Mouse (Mus musculus): ENCODE data around the gene Rapgef4. TPM values are rescaled to one million over a fixed set of nuclear protein-coding genes. Genes with fewer than 3 reads are reported as not detected.

The Rapgef4 gene
- polyA plus RNA-seq, 1 experiment = 1.3 TPM

DNA sequence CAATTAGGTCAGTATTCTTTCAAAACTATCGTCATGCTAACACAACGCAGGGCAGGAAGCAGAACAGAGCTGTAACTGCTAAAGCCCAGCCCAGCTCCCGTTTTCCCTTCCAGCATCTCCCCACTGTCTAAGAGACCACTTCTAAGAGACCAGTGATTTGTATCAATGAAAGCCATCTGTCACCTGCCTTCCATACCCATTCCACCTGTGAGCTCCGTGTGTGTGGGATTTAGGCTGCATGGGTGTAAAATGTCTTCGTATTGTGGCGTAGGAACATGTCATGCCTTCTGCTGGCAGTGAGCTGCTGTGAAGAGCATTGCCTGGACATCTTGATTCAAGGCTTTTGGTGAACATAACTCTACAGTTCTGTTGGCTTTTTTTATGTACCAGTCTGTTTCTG is 178.2 kb downstream of the Rapgef4 start:
- WGBS = 79% methylated on average over 6 of the region's 6 CpGs
- DNase-seq (ENCODE audit: low read depth, low spot score) = no peak

DNA sequence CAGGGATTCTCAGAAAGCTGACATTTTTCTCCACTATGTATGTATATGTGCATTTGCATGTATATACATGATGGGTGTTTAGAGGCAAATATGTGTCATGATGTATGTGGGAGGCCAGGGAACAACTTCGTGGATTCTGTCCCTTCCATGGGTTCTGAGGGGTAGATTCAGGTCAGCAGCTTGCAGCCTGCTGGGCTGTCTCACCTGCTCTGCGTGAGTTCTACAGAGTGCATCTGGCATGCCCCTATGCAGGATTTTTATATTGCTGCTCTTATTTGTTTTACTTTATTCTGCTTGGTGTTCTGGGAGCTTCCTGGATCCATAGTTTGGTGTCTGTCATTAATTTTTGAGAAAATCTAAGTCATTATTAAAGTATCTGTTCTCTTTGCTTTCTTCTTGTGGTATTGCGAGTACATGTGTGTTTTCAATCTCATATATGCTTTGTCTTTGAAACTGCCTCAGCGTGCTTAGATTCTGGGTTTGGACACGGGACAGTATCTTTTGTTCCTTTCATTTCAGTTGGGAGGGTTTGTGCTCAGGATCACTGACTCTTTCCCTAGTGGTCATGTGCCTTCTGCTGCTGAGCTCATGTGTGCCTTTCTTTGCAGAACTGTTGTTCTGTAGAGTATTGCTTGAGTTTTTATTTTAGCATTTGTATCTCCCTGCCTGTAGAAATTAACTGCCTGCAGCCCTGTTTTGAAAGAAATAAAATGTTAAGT is 184.3 kb downstream of the Rapgef4 start:
- 77% methylated on average over 5 of the region's 5 CpGs for WGBS
- DNase-seq (ENCODE audit: low read depth, low spot score) = no peak

DNA sequence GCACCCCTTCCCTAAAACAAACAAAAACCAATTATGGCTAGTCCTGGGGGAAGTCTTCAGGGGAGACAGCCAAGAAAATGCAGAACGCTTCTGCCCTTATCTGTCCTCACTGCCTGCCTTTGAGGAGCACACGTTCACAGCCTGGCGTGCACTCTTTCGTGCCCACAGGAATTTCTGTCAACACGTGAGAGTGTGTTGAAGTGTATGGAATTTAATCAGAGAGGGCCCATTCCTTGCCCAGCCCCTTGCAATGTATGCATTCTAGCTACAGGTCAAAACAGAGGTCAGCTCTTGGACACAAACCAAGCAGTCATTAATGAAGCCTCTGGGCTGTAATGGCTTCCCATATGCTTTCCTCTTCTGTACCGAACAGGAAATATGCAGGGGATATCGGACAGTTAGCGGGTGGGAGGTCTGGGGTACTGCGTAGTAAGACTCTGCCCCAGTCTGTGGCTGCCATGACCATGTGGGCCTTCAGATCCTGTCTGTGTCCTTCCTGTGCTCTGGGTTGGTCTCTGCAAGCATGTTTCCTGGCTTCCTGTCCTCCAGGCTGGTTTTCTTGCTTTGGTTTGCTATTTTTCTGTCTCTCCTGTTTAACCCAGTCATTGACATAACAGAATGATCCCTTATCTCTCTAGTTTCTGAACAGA is 188.5 kb downstream of the Rapgef4 start:
- WGBS = 67% methylated on average over 9 of the region's 9 CpGs
- no peak for DNase-seq (ENCODE audit: low read depth, low spot score)

DNA sequence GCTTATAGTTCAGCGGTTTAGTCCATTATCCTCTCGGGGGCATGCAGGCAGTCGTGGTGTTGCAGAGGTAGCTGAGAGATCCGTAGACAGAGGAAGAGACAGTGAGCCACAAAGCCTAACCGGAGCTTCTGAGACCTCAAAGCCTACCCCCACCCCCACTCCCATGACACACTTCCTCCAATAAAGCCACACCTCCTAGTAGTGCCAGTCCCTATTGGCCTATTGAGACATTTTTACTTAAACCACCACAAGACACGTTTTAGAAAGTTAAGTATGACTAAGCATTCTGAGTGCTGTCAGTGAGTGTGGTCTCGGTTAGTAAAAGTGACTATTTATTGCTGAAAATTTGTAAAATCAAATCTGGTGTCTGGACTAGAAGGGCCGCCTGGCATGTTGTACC is 189.5 kb downstream of the Rapgef4 start:
- 75% methylated on average over 8 of the region's 8 CpGs for WGBS
- no peak for DNase-seq (ENCODE audit: low read depth, low spot score)

DNA sequence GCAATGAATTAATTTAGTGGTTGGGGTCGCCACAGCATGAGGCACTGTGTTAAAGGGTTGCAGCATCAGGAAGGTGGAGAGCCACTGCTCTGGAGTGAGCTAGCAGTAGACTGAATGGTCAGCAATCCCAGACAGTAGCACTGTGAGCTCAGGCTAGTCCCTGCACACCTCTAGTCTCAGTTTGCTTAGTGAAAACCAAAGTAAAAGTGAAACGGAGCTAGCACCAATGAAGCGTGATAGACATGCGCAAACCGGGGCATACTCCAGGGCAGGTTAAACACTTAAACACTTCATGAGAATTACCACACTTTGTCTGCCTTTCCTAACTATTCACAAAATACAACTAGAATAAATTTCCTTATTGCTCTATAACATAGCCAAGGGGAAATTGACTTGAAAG is 190.2 kb downstream of the Rapgef4 start:
- no peak for DNase-seq (ENCODE audit: low read depth, low spot score)

DNA sequence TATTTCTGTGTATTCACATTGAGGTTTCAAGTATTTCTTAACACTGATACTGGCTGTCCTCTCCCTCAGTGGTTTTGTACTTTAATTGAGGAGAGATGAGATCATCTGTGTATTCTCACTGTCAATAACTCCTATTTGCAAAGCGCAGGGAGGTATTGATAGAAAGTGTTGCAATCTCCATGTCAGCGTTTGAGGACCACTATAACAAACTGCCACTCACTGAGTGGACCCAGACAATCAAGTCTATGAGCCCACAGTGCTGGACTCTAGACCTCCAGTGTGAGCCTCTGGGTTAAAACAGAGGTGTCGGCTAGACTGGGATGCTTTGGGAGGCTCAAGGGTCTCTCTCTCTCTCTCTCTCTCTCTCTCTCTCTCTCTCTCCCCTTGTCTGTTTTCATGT is 192.0 kb downstream of the Rapgef4 start:
- no peak for DNase-seq (ENCODE audit: low read depth, low spot score)
- WGBS = 69% methylated on average over 3 of the region's 3 CpGs

More for the DNA sequence above, 190.2 kb downstream of the Rapgef4 start:
- WGBS = 61% methylated on average over 5 of the region's 5 CpGs

DNA sequence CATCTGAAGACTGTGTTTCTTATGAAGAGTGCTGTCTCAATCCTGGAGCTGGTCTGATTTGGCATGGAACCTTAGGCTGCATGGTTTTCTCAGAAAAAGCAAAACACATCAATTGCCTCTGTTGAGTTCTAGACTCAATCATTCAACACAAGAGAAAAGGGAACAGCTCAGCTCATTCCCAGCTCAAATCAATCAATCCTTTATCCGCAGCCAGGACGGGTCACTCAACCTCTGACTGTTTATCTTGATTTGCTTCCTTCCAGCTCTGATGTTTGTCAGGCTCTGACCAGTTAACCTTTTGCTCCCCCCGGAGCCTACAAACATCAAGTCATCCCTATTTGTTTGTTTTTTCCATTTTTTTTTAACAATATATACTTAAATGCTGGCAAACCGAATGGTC is 192.8 kb downstream of the Rapgef4 start:
- no peak for DNase-seq (ENCODE audit: low read depth, low spot score)
- 74% methylated on average over 4 of the region's 4 CpGs for WGBS

DNA sequence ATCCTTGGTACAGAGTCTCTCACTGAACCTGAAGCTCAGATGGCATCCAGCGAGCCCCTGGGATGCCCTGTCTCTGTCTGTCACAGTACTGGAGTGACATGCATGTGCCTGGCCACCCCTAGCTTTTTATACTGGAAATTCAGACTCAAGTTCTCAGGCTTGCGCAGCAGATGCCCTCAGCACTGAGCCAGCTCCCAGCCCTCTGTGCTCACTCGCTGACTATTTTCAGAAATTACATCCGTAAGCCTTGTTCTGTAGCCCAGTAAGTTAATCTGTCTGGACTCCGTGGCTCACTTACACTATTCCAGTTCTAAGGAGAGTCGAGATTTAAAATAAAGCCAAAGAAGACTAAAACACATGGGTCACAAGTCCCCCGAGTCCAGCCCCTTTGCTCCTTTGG is 194.5 kb downstream of the Rapgef4 start:
- DNase-seq (ENCODE audit: low read depth, low spot score) = no peak
- WGBS = 79% methylated on average over 7 of the region's 7 CpGs

DNA sequence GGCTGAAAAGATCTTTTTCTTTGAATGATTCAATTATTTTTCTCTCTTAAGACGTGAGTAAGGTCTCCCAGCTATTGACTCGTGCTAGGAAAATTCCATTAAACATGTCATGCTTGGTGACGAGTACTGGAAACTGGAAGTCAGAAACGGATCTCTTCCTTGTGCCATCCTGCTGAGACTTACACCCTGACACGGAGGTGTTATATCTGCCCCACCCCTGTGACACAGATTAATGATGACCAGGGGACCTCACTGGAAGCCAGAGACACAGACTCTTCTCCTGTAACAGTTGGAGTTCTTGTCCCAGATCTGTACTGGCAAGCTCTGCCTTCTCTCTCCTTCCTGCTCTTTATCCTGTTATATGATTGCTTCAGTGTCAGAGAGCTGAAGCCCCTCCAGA is 194.9 kb downstream of the Rapgef4 start:
- 59% methylated on average over 5 of the region's 5 CpGs for WGBS
- DNase-seq (ENCODE audit: low read depth, low spot score) = no peak

DNA sequence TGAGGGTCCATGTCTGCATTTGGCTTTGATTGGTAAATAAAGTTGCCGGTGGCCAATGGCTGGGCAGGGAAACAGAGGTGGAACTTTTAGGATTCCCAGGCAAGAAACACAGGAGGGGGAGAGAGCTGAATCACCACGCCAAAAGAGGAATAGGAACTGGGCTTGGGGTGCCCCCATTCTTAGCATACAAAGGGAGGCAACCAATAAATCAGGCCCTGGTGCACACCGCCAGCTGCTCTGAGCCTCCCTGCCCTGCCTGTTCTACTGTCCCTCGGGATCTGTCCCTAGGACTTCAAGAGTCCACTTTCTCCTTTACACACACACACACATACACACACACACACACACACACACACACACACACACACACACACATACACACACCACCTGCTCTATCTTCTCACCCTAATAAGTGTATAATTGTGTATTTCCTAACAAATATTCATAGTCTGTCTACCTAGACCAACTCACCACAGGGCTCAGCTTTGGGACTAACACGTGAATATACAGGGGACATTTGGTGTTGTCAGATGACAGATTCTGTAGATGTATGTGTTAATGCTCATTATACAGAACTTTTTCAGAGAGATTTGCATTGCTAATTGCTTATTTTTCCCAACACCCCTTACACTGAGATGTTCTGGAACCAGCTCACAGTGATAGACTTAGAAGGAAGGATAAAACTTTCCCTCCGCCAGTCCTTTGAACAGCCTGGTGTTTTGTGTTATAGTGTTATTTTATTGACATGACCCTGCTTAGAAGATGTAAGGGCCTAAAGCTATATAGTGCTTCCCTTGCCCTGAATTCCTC is 196.4 kb downstream of the Rapgef4 start:
- DNase-seq (ENCODE audit: low read depth, low spot score) = no peak
- 70% methylated on average over 6 of the region's 6 CpGs for WGBS

DNA sequence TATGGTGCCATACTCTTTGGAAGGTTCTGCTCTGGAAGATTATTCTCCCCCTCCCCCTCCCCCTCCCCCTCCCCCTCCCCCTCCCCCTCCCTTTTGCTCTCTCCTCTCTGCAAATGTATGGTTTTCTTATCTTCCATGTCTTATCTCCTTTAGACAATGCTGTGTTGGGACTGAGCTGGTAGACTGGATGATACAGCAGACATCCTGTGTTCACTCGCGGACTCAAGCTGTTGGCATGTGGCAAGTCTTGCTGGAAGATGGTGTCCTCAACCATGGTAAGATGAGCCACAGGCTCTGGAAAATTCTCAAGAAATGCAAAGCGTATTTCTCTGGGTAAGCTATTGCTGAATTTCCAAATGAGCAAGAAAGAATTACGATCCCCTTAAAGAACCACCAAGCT is 197.0 kb downstream of the Rapgef4 start:
- DNase-seq (ENCODE audit: low read depth, low spot score) = no peak
- 93% methylated on average over 4 of the region's 4 CpGs for WGBS

DNA sequence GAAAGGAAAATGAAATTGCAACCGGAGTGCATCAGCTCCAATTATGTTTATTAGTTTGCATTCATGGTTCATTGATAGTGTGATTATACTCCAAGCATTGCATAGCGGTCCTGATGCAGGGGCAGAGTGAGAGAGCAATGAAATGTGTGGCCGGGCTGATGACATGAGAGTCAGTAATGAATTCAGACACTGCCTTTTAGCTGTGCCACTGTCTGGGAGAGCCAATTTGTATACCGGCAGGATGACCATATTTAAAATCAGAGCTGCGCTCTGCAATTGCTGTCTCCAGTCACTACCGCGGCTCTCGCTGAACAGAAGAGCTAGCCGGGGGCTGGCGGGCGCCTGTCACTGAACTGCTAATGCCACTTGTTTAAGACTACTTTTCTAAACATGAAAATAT is 197.5 kb downstream of the Rapgef4 start:
- DNase-seq (ENCODE audit: low read depth, low spot score) = no peak
- 94% methylated on average over 11 of the region's 11 CpGs for WGBS

DNA sequence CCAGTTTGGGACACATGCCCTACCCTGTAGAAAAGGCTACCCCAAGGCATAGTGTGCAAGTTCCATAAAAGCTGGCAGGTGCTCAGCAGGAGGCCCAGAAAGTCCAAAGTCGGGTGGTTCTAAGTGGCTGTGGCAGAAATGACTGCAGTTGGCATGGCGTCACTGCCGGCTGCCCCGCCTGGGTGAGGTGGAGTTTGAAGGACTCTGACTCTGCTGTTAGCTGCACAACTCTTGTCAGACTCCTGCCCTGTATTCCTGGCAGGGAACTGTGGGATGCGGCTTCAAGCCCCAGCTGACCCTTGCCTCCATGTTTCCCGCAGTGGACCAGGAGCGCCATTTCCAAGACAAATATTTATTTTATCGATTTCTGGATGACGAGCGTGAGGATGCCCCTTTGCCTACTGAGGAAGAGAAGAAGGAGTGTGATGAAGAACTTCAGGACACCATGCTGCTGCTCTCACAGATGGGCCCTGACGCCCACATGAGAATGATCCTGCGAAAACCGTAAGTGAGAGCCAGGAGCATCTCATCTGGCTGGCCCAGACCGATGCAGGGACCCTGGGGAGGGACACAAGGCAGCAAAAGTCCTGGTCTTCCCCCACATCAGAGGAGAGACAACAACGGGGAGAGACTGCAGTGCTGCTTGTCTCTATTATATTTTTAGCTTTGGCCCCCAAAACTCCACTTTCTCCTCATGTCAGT is 198.7 kb downstream of the Rapgef4 start:
- peak; percentile 28 for DNase-seq (ENCODE audit: low read depth, low spot score)
- WGBS = 47% methylated on average over 15 of the region's 15 CpGs

DNA sequence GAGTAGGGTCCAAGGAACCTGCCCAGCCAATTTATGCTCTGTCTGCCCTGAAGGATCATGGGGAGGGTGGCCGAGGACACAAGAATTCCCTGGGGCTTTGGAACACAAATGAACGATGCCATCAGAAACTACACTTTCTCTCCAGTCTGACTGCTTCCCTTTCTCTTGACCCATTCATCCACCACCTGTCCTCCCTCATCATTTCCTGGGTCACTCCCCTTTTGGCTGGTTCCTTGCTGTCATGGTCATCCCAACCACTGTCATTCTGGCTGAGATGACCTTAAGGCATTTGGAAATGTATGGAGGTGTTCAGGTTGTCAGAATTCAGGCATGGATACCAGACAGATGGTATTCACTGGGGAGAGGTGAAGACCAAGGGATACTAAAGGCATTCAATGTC is 200.4 kb downstream of the Rapgef4 start:
- WGBS = 95% methylated on average over 2 of the region's 2 CpGs
- no peak for DNase-seq (ENCODE audit: low read depth, low spot score)

DNA sequence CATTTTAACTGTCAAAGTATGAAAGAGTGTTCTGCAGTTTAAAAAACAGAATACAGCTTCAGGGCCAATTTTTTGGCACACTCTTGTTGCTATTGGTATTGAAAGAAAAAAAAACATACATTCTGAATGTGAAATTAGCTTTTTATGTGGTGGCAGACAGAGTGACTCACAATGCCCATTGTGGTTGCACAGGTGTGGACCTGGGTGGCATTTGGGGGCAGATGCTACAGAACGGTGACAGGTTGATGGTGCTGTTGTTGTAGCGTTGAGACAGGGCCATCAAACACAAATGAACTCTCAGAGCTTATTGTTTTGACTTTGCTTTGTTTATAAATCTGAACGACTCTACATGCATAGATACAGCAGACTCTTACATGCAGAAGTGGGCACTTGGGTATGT is 202.7 kb downstream of the Rapgef4 start:
- DNase-seq (ENCODE audit: low read depth, low spot score) = no peak
- WGBS = 73% methylated on average over 3 of the region's 3 CpGs

DNA sequence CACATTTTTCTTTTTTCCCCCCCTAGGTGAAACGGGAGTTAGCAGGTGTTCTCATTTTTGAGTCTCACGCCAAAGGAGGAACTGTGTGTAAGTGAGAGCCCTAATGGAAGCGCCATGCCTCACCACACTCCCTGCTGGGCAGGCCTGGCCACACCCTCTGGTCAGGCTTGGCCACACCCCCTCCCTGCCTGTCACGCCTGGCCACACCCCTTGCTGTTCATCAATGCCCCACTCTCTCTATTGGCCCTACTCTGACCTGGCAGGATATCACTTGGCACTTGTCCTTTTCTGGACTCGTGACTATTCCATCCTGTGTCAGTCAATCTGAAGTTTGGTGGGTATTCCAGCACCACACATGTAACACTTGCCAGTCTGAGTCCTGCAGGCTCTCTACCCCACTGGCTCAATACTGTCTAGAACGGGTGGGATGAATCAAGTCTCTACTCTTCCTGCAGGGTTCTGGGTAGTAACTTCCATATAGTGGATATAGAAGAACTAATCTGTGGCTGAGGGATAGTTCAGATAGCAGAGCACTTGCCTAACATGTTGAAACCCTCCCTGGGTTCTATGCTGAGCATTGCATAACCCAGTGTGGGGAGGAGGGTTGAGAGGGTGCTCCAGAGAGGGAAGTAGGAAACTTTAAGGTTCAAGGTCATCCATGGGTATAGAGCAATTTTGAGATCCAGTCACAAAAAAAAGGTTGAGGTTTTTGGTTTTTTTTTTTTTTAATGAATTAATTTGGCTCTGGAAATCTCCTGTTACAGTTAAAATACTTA is 215.3 kb downstream of the Rapgef4 start:
- WGBS = 61% methylated on average over 6 of the region's 6 CpGs
- no peak for DNase-seq (ENCODE audit: low read depth, low spot score)

DNA sequence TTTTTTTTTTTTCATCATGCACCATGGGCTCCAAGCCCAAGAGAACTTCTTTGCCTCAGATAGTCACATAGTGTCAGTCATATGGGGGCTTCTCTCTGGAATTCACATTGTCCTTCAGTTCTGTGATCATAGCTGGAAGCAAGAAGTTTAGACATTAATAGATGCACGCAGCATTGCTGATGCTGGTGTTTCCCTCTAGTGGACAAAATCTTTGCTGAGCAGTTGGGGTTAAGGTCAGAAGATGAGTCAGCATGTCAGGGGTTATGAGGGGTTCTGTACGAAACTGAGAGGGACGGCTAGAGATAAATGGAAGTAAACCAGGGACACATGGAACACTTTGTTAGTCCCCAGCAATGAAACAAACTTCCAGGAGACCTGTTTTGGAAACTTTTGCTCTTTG is 216.0 kb downstream of the Rapgef4 start:
- no peak for DNase-seq (ENCODE audit: low read depth, low spot score)

DNA sequence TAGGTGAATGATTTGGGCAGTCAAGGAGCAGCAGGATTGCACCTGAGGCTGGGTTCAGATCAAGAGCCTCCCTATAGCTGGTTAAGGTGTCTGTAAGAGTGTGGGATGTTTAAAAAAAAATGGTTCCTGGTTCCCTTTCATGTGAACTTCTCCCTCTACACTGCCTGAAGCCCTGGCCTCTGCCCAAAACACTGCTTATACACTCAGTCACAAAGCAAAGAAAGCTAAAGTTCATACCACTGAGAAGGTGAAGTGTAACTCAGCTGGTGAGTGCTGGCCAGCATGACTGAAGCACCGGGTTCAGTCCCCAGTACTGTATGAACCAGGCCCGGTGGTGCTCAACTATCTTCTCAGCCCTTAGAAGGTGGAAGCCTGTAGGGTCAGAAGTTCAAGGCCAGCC is 218.4 kb downstream of the Rapgef4 start:
- DNase-seq (ENCODE audit: low read depth, low spot score) = no peak
- 86% methylated on average over 2 of the region's 2 CpGs for WGBS

More for the DNA sequence above, 216.0 kb downstream of the Rapgef4 start:
- 49% methylated on average over 3 of the region's 3 CpGs for WGBS

DNA sequence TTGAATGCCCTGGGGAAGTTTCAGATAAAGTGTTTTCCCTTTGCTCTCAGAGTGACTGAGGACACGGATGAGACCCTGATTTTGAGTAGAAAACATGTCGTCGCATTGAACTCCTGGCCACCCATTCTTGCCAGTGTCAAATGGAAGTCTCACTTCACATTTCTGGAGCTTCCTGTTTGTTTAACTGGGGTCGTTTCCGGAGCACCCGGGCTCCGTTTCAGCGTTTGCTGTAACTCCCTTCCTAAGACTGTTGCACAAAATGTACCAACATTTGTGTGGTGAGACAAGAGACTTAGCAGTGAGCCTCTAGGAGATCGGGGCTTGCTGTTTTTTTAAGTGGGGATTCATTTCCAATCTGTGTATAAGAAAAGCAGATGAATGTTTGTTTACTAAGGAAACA is 220.5 kb downstream of the Rapgef4 start:
- 49% methylated on average over 9 of the region's 9 CpGs for WGBS

More for the DNA sequence above, 220.5 kb downstream of the Rapgef4 start:
- DNase-seq (ENCODE audit: low read depth, low spot score) = no peak
